Mouse (Mus musculus): ENCODE results near the gene Tpx2. TPM values are rescaled to one million over a fixed set of nuclear protein-coding genes. Genes with fewer than 3 reads are reported as not detected.

Gene Tpx2
- polyA plus RNA-seq, 1 experiment from 2014 or later: 141 TPM

DNA sequence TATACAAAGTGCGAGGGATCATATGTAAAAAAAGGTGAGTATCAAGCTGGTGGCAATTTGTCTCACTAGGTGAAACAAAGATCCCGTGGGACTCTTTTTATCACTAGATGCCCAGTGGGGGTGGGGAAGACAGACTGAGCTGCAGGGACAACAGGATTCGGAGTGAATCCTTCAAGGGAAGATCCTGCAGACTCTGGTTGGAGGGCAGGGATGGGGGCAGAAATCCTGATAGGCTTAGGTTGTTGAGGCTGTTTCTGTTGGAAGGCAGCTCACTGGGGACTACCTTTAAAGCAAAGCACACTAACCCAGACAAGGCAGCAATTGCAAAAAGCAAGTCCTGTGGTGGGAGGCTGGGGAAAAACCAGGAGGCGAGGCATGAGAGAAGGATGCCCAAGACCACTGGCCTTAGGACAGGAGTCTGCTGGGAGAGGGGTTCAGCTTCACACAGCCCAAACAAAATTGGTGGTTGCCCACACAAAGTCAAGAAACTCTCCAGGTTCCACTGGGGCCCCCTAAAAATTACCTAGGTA lies 22.5 kb upstream of the Tpx2 start:
- Histone ChIP-seq H3K4me1 (ENCODE audit: control insufficient read depth, insufficient read depth, low read length) (peaks cover 36% of the 10 kb centered on the region), H3K27me3 (ENCODE audit: control insufficient read depth, insufficient read depth, low read length) (no peaks in the 10 kb centered on the region), H3K4me2 (ENCODE audit: low read depth) (no peak overlapping the region), H3K36me3 (ENCODE audit: control insufficient read depth, insufficient read depth, low read length) (no peaks in the 10 kb centered on the region), H3K9me3 (ENCODE audit: control insufficient read depth, low read length) (no peaks in the 10 kb centered on the region), H3K9ac (ENCODE audit: low read length) (no peak overlapping the region), H3K27ac (ENCODE audit: low read depth, low read length) (no peak overlapping the region), H3K4me3 (ENCODE audit: low read depth, low read length) (no peak overlapping the region)
- DNase-seq (ENCODE audit: low spot score) (no peak), ATAC-seq (ENCODE audit: insufficient read depth, low FRiP score, low TSS enrichment) (no peak)
- 83% methylated on average over 4 of the region's 4 CpGs for WGBS

DNA sequence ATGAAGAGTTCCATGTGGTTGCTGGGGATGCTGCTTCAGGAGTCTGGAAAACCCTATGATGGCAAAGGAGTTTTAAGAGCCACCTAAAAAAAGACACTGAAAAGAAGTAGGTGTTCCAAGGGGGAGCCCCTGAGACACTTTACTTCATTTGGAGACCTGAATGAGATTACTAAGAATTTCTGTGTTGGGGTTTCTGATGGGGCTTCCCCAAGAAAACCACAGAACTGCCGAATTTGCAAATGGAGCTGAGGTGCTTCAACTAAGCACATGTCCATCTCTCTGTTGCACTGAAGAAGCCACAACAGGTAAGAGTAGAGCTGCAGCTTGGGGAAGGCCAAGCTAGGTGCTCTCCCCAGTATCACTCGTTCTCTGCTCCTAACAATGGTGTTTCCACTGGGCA lies 22.1 kb upstream of the Tpx2 start:
- 93% methylated on average over 2 of the region's 2 CpGs for WGBS
- Histone ChIP-seq H3K27me3 (ENCODE audit: control insufficient read depth, insufficient read depth, low read length) (no peaks in the 10 kb centered on the region), H3K36me3 (ENCODE audit: control insufficient read depth, insufficient read depth, low read length) (no peaks in the 10 kb centered on the region), H3K27ac (ENCODE audit: low read depth, low read length) (no peak overlapping the region), H3K9me3 (ENCODE audit: control insufficient read depth, low read length) (no peaks in the 10 kb centered on the region), H3K4me3 (ENCODE audit: low read depth, low read length) (no peak overlapping the region), H3K4me2 (ENCODE audit: low read depth) (no peak overlapping the region), H3K9ac (ENCODE audit: low read length) (no peak overlapping the region), H3K4me1 (ENCODE audit: control insufficient read depth, insufficient read depth, low read length) (peaks cover 31% of the 10 kb centered on the region)
- ATAC-seq (ENCODE audit: insufficient read depth, low FRiP score, low TSS enrichment) (no peak), DNase-seq (ENCODE audit: low spot score) (no peak)

DNA sequence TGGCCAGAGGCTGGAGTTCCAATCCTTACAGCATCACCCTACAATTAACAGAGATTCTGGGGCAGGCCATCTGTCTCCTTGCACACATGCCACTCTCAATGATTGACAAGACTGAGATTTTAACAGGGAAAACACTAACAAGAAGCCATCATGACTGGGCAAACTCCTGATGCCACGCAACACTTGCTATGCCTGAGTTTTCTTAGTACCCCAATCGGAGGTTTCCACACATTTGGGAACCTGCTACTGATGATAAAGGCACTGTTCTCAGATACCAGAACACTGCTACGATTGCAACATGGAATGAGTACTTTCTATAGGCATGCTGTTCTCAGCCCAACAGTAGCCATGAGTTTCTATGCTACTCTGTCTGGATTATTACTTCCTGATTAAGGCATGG lies 21.3 kb upstream of the Tpx2 start:
- DNase-seq (ENCODE audit: low spot score): no peak
- no peak for ATAC-seq (ENCODE audit: insufficient read depth, low FRiP score, low TSS enrichment)
- Histone ChIP-seq H3K9ac (ENCODE audit: low read length) (no peak overlapping the region), H3K4me3 (ENCODE audit: low read depth, low read length) (no peak overlapping the region), H3K36me3 (ENCODE audit: control insufficient read depth, insufficient read depth, low read length) (no peaks in the 10 kb centered on the region), H3K27me3 (ENCODE audit: control insufficient read depth, insufficient read depth, low read length) (no peaks in the 10 kb centered on the region), H3K9me3 (ENCODE audit: control insufficient read depth, low read length) (no peaks in the 10 kb centered on the region), H3K4me1 (ENCODE audit: control insufficient read depth, insufficient read depth, low read length) (peaks cover 24% of the 10 kb centered on the region), H3K27ac (ENCODE audit: low read depth, low read length) (no peak overlapping the region), H3K4me2 (ENCODE audit: low read depth) (no peak overlapping the region)
- WGBS: 91% methylated on average over 3 of the region's 3 CpGs

DNA sequence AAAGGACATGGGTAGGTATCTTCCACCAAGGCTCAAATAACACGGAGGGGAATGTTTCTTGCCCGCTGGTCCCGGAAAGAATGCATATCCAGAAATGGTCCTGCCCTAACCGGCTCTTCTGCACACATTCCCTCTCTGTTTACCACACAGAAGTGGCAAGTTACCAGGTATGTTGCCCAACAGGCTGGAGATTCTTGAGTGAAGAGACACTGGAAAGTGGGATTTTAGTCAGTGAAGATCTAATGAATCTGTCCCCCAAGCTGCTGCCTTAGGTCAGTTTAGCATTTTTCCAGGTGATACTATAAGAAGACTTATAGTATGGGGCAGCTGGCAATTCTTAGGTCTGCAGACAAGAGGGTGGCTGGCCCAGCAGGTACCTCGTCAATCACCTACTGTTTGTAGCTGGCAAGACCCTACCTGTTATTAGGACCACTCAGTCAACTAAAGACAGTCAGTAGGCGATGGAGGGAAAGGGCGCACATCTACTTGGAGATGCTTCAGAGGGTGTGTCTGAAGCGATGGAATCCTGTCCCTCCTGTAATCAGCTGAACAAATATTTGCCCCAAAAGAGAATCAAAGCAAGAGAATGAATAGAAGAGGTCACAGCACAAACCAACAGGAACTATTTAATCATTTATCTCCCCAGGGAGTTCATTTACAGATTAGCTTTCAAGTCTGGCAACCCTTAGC lies 20.3 kb upstream of the Tpx2 start:
- Histone ChIP-seq H3K27ac (ENCODE audit: low read depth, low read length) (no peak overlapping the region), H3K4me1 (ENCODE audit: control insufficient read depth, insufficient read depth, low read length) (peaks cover 21% of the 10 kb centered on the region), H3K4me2 (ENCODE audit: low read depth) (peak overlapping the region; percentile 67), H3K4me3 (ENCODE audit: low read depth, low read length) (no peak overlapping the region), H3K36me3 (ENCODE audit: control insufficient read depth, insufficient read depth, low read length) (no peaks in the 10 kb centered on the region), H3K27me3 (ENCODE audit: control insufficient read depth, insufficient read depth, low read length) (no peaks in the 10 kb centered on the region), H3K9me3 (ENCODE audit: control insufficient read depth, low read length) (no peaks in the 10 kb centered on the region), H3K9ac (ENCODE audit: low read length) (no peak overlapping the region)
- DNase-seq (ENCODE audit: low spot score): no peak
- WGBS: 79% methylated on average over 8 of the region's 8 CpGs
- no peak for ATAC-seq (ENCODE audit: insufficient read depth, low FRiP score, low TSS enrichment)

DNA sequence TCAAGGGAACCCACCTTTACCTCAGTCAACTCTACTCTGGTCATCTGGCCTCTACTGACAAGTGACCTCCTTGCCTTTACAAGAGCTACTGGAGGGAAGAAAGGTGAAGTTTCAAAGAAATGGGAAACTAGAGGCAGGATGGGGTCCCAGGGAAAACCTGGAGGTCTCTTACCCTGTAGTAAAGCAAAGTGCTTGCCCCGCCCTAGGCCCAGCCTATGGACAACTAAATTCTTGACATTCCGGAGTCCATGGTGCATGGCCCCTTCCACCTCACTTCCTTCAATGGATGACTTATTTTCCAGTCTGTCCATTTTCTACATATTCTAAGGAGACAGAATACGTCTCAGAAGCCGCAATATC lies 19.8 kb upstream of the Tpx2 start:
- no peaks in the 10 kb centered on the region for H3K9me3 ChIP-seq (ENCODE audit: control insufficient read depth, low read length)
- peaks cover 21% of the 10 kb centered on the region for H3K4me1 ChIP-seq (ENCODE audit: control insufficient read depth, insufficient read depth, low read length)
- 68% methylated on average over 4 of the region's 4 CpGs for WGBS
- H3K4me3 ChIP-seq (ENCODE audit: low read depth, low read length): peak overlapping the region; percentile 61
- ATAC-seq (ENCODE audit: insufficient read depth, low FRiP score, low TSS enrichment) (no peak), DNase-seq (ENCODE audit: low spot score) (no peak)
- peak overlapping the region; percentile 67 for H3K4me2 ChIP-seq (ENCODE audit: low read depth)
- H3K27ac ChIP-seq (ENCODE audit: low read depth, low read length): no peak overlapping the region
- H3K27me3 ChIP-seq (ENCODE audit: control insufficient read depth, insufficient read depth, low read length): no peaks in the 10 kb centered on the region
- H3K36me3 ChIP-seq (ENCODE audit: control insufficient read depth, insufficient read depth, low read length): no peaks in the 10 kb centered on the region
- H3K9ac ChIP-seq (ENCODE audit: low read length): no peak overlapping the region

DNA sequence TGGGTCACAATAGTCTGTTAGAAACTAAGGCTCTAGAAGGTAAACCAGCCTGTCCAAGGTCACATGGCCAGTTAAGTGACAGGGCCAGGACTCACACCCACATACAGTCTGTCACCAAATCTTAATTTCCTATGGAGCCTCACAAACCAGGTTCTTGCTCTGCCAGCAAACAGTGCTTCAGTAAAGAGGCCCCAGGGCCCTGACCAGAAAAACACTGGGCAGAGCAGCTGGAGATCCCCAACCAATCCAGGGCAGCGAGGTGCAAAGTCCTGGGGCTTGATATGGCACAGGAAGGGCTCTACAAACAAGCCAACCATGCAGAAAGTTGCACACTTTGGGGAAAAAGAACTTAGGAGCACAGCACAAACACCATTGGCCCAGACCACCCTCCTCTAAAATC lies 19.2 kb upstream of the Tpx2 start:
- Histone ChIP-seq H3K9me3 (ENCODE audit: control insufficient read depth, low read length) (no peaks in the 10 kb centered on the region), H3K4me1 (ENCODE audit: control insufficient read depth, insufficient read depth, low read length) (peaks cover 21% of the 10 kb centered on the region), H3K9ac (ENCODE audit: low read length) (peak overlapping the region; percentile 40), H3K36me3 (ENCODE audit: control insufficient read depth, insufficient read depth, low read length) (no peaks in the 10 kb centered on the region), H3K4me3 (ENCODE audit: low read depth, low read length) (peak overlapping the region; percentile 61), H3K4me2 (ENCODE audit: low read depth) (peak overlapping the region; percentile 67), H3K27ac (ENCODE audit: low read depth, low read length) (no peak overlapping the region), H3K27me3 (ENCODE audit: control insufficient read depth, insufficient read depth, low read length) (no peaks in the 10 kb centered on the region)
- ATAC-seq (ENCODE audit: insufficient read depth, low FRiP score, low TSS enrichment) (no peak), DNase-seq (ENCODE audit: low spot score) (no peak)
- WGBS: 60% methylated on average over 1 of the region's 1 CpGs

DNA sequence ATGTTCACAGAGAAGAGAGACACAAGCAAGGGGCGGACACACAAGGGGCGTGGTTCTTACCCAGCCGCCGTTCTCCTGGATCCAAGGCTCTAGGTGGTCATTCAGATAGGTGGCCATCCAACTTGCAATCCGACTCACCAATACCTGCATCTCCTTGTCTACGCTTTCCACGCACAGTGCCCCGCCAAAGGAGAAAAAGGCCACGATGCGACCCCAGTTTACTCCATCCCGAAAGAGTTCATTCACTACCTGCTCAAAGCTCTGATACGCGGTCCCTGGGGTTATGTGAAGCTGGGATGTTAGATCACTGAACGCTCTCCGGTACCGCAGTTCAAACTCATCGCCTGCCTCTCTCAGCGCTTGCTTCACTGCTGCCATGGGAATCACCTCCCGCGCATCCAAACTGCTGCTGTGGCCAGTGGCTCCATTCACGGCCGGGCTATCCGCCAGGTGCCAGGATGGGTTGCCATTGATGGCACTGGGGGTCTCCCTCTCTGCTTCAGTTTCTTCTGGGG lies 18.3 kb upstream of the Tpx2 start:
- DNase-seq (ENCODE audit: low spot score): no peak
- Histone ChIP-seq H3K4me2 (ENCODE audit: low read depth) (peak overlapping the region; percentile 67), H3K9ac (ENCODE audit: low read length) (peak overlapping the region; percentile 56), H3K4me3 (ENCODE audit: low read depth, low read length) (peak overlapping the region; percentile 61), H3K27me3 (ENCODE audit: control insufficient read depth, insufficient read depth, low read length) (no peaks in the 10 kb centered on the region), H3K4me1 (ENCODE audit: control insufficient read depth, insufficient read depth, low read length) (peaks cover 21% of the 10 kb centered on the region), H3K36me3 (ENCODE audit: control insufficient read depth, insufficient read depth, low read length) (no peaks in the 10 kb centered on the region), H3K9me3 (ENCODE audit: control insufficient read depth, low read length) (no peaks in the 10 kb centered on the region), H3K27ac (ENCODE audit: low read depth, low read length) (no peak overlapping the region)
- WGBS: 80% methylated on average over 23 of the region's 23 CpGs
- no peak for ATAC-seq (ENCODE audit: insufficient read depth, low FRiP score, low TSS enrichment)

DNA sequence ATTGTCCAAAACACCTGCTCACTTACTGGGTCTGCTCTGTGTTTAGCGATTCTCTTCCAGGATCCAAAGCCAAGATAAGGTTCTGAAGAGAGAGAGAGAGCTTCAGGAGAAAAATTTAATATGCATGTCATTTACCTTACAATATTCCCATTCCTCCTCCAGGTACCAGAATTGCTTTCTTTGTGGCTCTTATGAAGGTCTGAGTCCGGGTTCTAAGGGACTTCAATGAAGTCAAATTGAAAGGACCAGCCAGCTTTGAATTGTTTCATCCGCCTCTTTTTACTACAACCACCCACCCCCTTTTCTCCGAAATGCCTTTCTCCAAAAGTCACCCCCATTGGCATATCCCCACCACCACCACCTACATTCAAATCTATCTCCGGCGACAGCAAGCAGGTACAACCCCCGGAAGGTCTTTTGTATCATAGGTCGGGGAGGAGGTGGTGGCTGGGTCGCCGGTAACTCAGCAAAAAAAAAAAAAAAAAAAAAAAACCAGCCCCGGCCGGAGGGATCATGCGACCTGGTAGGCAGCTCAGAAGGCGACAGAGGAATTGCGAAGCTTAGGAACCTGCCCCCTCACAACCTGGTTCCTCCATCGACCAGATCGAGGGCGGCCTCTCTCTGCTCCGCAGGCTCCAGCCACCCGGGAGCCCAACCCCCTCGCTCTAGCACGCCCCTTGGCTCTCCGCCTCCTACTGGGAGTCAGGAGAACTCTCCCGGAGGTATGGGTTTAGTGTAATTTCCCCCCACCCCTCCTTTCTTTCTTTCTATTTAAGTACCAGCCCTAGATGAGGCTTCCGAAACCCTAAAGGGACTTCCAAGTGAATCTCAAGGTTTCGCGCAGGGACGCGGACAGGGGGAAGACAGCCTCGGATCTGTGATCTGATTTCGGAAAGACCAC lies 17.5 kb upstream of the Tpx2 start:
- Histone ChIP-seq H3K27ac (ENCODE audit: low read depth, low read length) (peak overlapping the region; percentile 94), H3K4me3 (ENCODE audit: low read depth, low read length) (peak overlapping the region; percentile 61), H3K4me2 (ENCODE audit: low read depth) (peak overlapping the region; percentile 67), H3K4me1 (ENCODE audit: control insufficient read depth, insufficient read depth, low read length) (peaks cover 21% of the 10 kb centered on the region), H3K9me3 (ENCODE audit: control insufficient read depth, low read length) (no peaks in the 10 kb centered on the region), H3K9ac (ENCODE audit: low read length) (peak overlapping the region; percentile 91), H3K36me3 (ENCODE audit: control insufficient read depth, insufficient read depth, low read length) (no peaks in the 10 kb centered on the region), H3K27me3 (ENCODE audit: control insufficient read depth, insufficient read depth, low read length) (no peaks in the 10 kb centered on the region)
- ATAC-seq (ENCODE audit: insufficient read depth, low FRiP score, low TSS enrichment) (peak; percentile 82), DNase-seq (ENCODE audit: low spot score) (peak; percentile 86)
- WGBS: 3% methylated on average over 31 of the region's 31 CpGs

All from neural tube, embryonic 11.5 days (tissue).